Mouse (Mus musculus) forebrain, postnatal 0 days (tissue): ENCODE results near the gene Slitrk3. TPM values are rescaled to one million over a fixed set of nuclear protein-coding genes. Genes with fewer than 3 reads are reported as not detected.

ENCODE experiments used
- ATAC-seq: fragments of 200-750 bp; cut with Nextera tagmentation; 2 replicates; pipeline ENCODE4 v1.8.0; 2017; ENCODE audit warnings: mild to moderate bottlenecking, moderate library complexity
- DNase-seq: peaks from one replicate; pipeline ENCODE4 v3.0.0-alpha.2; 2015
- H3K27ac ChIP-seq: fragments of 300-500 bp; sonication (generic); 2 replicates; pipeline ENCODE4 v1.5.1; 2014; ENCODE audit warnings: low read depth, mild to moderate bottlenecking, antibody characterized with exemption, low read length, moderate library complexity, mixed read lengths
- H3K27me3 ChIP-seq: fragments of 300-500 bp; sonication (generic); 2 replicates; pipeline ENCODE4 v1.6.1; 2014; ENCODE audit warnings: mild to moderate bottlenecking, low read length, mixed read lengths; ENCODE audit not compliant: insufficient read depth
- H3K36me3 ChIP-seq: fragments of 300-500 bp; sonication (generic); 2 replicates; pipeline ENCODE4 v1.6.1; 2014; ENCODE audit warnings: mild to moderate bottlenecking, moderate library complexity; ENCODE audit not compliant: insufficient read depth
- H3K4me1 ChIP-seq: fragments of 300-500 bp; sonication (generic); 2 replicates; pipeline ENCODE4 v1.6.1; 2014; ENCODE audit warnings: antibody characterized with exemption; ENCODE audit not compliant: insufficient read depth
- H3K4me2 ChIP-seq: fragments of 300-500 bp; sonication (generic); 2 replicates; pipeline ENCODE4 v1.6.1; 2014; ENCODE audit warnings: low read depth, mild to moderate bottlenecking, moderate library complexity
- H3K4me3 ChIP-seq: fragments of 300-500 bp; sonication (generic); 2 replicates; pipeline ENCODE4 v1.5.1; 2014; ENCODE audit warnings: low read depth, low read length, mixed read lengths
- H3K9ac ChIP-seq: fragments of 300-500 bp; sonication (generic); 2 replicates; pipeline ENCODE4 v1.6.1; 2014; ENCODE audit warnings: mild to moderate bottlenecking
- H3K9me3 ChIP-seq: fragments of 300-500 bp; sonication (generic); 2 replicates; pipeline ENCODE4 v1.6.1; 2016; ENCODE audit warnings: low read length
- CTCF ChIP-seq: sonication (generic); IDR thresholded peaks from 2 replicates; pipeline ENCODE4 v1.5.1; 2016; ENCODE audit warnings: antibody characterized with exemption, control low read depth, low read depth
- WGBS: fragments of 180-500 bp; shearing (Covaris S2); extraction: QIAGEN DNeasy Blood & Tissue Kit; methylation state at CpG from one replicate; pipeline ENCODE4 v1.1.7; 2014; 5-methylcytosine and 5-hydroxymethylcytosine counted together
- polyA plus RNA-seq: library from polyadenylated mRNA; unstranded; fragments of >200 nt; fragmentation: Nextera tagmentation; extraction: Ambion mirVana; gene quantifications from 2 replicates; pipeline ENCODE4 v1.2.1, GENCODE M21; 2015
- total RNA-seq: library from RNA; depleted of rRNA; stranded (reverse); fragments of >200 nt; gene quantifications from 2 replicates; pipeline ENCODE4 v1.2.3, GENCODE M21; 2014; rRNA removed

Gene Slitrk3
- total and polyA plus RNA-seq, 2 experiments from 2014 or later, result 20.1 to 30.4 TPM

DNA sequence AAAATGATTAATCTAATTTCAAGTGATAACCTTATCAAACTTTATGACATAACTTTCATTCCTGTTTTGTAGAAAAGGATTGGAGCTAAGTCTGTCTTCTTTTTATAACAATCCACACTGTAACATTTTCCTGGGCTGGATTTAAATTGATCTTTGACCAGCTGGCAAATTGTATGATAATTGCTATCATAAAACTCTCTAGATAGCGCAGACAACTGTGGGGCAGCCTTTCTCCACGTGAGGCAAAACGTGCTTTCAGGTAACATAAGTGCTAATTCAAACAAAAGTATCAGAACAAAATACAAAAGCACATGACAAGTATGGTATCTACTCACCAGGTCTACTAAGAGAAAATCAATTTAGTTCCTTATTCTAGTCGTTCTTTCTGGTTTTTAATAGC lies 60.1 kb downstream of the Slitrk3 start:
- no peak overlapping the region for H3K9ac ChIP-seq
- no peak overlapping the region for H3K4me3 ChIP-seq
- DNase-seq (no peak), ATAC-seq (no peak)
- H3K27ac ChIP-seq, result no peak overlapping the region
- no peak overlapping the region for H3K4me2 ChIP-seq
- TF ChIP-seq CTCF, result no peak
- H3K9me3 ChIP-seq, result no peaks in the 10 kb centered on the region
- no peaks in the 10 kb centered on the region for H3K27me3 ChIP-seq
- WGBS, result 73% methylated on average over 4 of the region's 4 CpGs
- H3K4me1 ChIP-seq, result no peaks in the 10 kb centered on the region
- no peaks in the 10 kb centered on the region for H3K36me3 ChIP-seq

Other genes with a start within 250 kb of the Slitrk3 start
- gene Sis, start 89.9 kb downstream of the Slitrk3 start, total RNA-seq, result under 0.01 TPM in 1 of 2 replicates, not detected in the other
- gene Sis, start 89.9 kb downstream of the Slitrk3 start, polyA plus RNA-seq, result 0.06 TPM in 1 of 2 replicates, not detected in the other